ENCODE assay signal across 10 mouse cellular contexts in the genomic region with DNA sequence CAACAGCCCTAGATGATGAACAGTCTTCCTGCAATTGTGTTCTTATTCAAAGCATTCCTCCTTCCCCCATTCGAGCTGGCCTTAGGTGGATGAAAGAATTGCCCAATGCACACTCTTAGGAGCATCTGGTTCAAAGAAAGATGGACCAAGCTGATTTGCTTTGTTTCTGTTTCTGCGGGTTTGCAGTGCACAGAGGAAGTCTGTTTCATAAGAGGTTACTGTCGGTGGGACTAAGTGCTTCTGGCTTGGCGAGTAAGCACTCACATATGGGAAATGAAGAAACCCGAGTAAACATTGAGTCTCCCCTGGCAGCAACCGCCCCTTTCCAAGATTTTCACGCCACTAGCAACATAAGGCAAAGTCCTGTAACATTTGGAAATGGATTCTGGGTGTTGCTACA.
A peak's percentile ranks its signal among the peaks of the same experiment; 100 is the strongest.
DNase-seq lines count a peak whose midpoint lies in the region; ATAC-seq and TF ChIP-seq lines count a peak whose summit lies in the region.
"Had no signal": no experiment of that assay in that cellular context is flagged by ENCODE, and none has a peak within 500 bp of the region (broad histone marks: within the 10 kb centered on the region; RNA-seq: fewer than 3 reads in every experiment).

No protein-coding gene starts in this region.

- no peaks in the 10 kb centered on the region for H3K27me3 ChIP-seq in heart, embryonic 16.5 days (ENCODE audit: control insufficient read depth, insufficient read depth, low read length)
- no peaks in the 10 kb centered on the region for H3K27me3 ChIP-seq in lung, embryonic 14.5 days (ENCODE audit: insufficient read depth, low read length)
- H3K27me3 ChIP-seq: liver, embryonic 13.5 days had no signal

- 34% methylated on average over 7 of the region's 7 CpGs for WGBS in heart, embryonic 16.5 days
- WGBS in lung, embryonic 14.5 days: 28% methylated on average over 7 of the region's 7 CpGs

- H3K9me3 ChIP-seq in heart, embryonic 16.5 days (replicated peaks; ENCODE audit: control insufficient read depth, low read length): no peaks in the 10 kb centered on the region
- no peaks in the 10 kb centered on the region for H3K9me3 ChIP-seq in lung, embryonic 14.5 days (ENCODE audit: low read depth, low read length)
- H3K9me3 ChIP-seq: hindbrain, embryonic 10.5 days; liver, embryonic 13.5 days had no signal

- no peak for TF ChIP-seq CTCF in lung, embryonic 14.5 days (IDR thresholded peaks at IDR 0.05; ENCODE audit: low read depth)

- H3K9ac ChIP-seq in heart, embryonic 16.5 days (ENCODE audit: low read length): no peak overlapping the region
- no peak overlapping the region for H3K9ac ChIP-seq in lung, embryonic 14.5 days
- H3K9ac ChIP-seq: liver, embryonic 13.5 days had no signal

- intact Hi-C loops in heart, postnatal 25 days (cut with DNase I): no loop called here

- no peak overlapping the region for H3K4me2 ChIP-seq in heart, embryonic 16.5 days (ENCODE audit: low read depth, low read length)
- no peak overlapping the region for H3K4me2 ChIP-seq in lung, embryonic 14.5 days
- H3K4me2 ChIP-seq: liver, embryonic 13.5 days had no signal

- ATAC-seq in heart, embryonic 16.5 days (replicated peaks; ENCODE audit: extremely low read depth, insufficient read depth, low FRiP score): peak; percentile 28; the same call in 1 of the 2 replicates
- ATAC-seq in lung, embryonic 14.5 days (ENCODE audit: insufficient read depth): peak; percentile 56

- H3K4me1 ChIP-seq in heart, embryonic 16.5 days (ENCODE audit: control insufficient read depth, insufficient read depth, low read length): no peaks in the 10 kb centered on the region
- no peaks in the 10 kb centered on the region for H3K4me1 ChIP-seq in lung, embryonic 14.5 days (ENCODE audit: insufficient read depth)
- H3K4me1 ChIP-seq: hindbrain, embryonic 10.5 days had no signal

- peak; percentile 7 to 58 for DNase-seq in adrenal gland, adult (ENCODE audit: inconsistent age in 2 of 2, low spot score in 1 of 2)
- DNase-seq in adrenal gland, postnatal 10 days: no peak
- no peak for DNase-seq in heart, postnatal 25 days (ENCODE audit: low spot score)
- peak; percentile 86 for DNase-seq in 416B (ENCODE audit: low read depth)
- DNase-seq in lung, embryonic 14.5 days: peak; percentile 43
- no peak for DNase-seq in right cerebral cortex, postnatal 10 days (ENCODE audit: low spot score in 2 of 2)
- no peak for DNase-seq in ovary, postnatal 10 days (ENCODE audit: low spot score)
- DNase-seq: liver, embryonic 13.5 days had no signal

- H3K27ac ChIP-seq in heart, embryonic 16.5 days (ENCODE audit: low read length): no peak overlapping the region
- peak overlapping the region; percentile 54; the same call in 1 of the 2 replicates for H3K27ac ChIP-seq in lung, embryonic 14.5 days (ENCODE audit: low read depth)
- H3K27ac ChIP-seq: hindbrain, embryonic 10.5 days; liver, embryonic 13.5 days had no signal

- H3K36me3 ChIP-seq in heart, embryonic 16.5 days (ENCODE audit: control insufficient read depth, insufficient read depth): no peaks in the 10 kb centered on the region
- H3K36me3 ChIP-seq in lung, embryonic 14.5 days (ENCODE audit: insufficient read depth): no peaks in the 10 kb centered on the region
- H3K36me3 ChIP-seq: hindbrain, embryonic 10.5 days; liver, embryonic 13.5 days had no signal

- no peak overlapping the region for H3K4me3 ChIP-seq in heart, embryonic 16.5 days (ENCODE audit: low read length)
- H3K4me3 ChIP-seq in lung, embryonic 14.5 days (ENCODE audit: low read depth, low read length): no peak overlapping the region
- H3K4me3 ChIP-seq: hindbrain, embryonic 10.5 days; liver, embryonic 13.5 days had no signal

Comparison
In these comparisons a context has a peak if more than half of its experiments do, and no peak if none do; other contexts are left out.
1. DNase-seq: peak in adrenal gland, adult (2 of 2), 416B (single experiment) and lung, embryonic 14.5 days (single experiment); none in adrenal gland, postnatal 10 days (single experiment), heart, postnatal 25 days (single experiment), right cerebral cortex, postnatal 10 days (0 of 2) and ovary, postnatal 10 days (single experiment).